Mouse (Mus musculus) lung, postnatal 0 days (tissue): ENCODE measurements around the gene Them7.

Source experiments
- CTCF ChIP-seq: IDR thresholded peaks from 2 replicates; pipeline ENCODE4 v1.5.1; 2016; ENCODE audit warnings: antibody characterized with exemption, mild to moderate bottlenecking
- EP300 ChIP-seq: IDR thresholded peaks from 2 replicates; pipeline ENCODE4 v1.6.1; 2016; ENCODE audit warnings: antibody characterized with exemption, mild to moderate bottlenecking, control low read depth

DNA sequence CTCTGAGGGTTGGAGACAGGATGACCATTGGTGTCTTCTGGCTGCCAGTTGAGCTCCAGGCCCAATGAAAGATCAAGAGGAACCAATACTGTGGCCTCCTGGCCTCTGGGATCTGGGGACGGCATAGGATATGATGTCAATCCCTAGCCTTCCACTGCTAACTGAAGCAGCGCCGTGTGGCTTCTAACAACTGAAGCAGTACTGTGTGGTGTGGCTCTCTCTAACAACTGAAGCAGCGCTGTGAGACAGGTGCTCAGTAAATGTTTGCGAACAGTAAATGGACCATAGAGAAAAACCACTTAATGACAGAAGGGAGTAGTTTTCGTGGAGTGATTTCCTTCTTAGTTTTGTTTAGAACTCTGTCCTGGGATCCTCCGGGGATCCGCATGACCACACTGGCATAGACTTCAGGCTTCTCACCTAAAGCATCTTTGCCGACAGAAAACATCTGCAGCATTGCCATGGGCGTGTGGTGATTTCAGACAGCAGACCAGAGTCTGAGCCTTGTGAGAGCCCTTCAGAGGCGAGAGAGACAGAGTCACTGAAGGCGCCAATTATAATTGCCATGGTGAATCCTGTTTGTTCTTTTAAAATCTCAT is 194.6 kb downstream of the Them7 start:
- TF ChIP-seq CTCF (no peak), EP300 (no peak)
